Mouse (Mus musculus) spleen, adult 2 months (tissue): ENCODE measurements around the gene Snx29. TPM values are rescaled to one million over a fixed set of nuclear protein-coding genes. Genes with fewer than 3 reads are reported as not detected.

Source experiments
- DNase-seq, 2 experiments: peaks; one replicate each; pipeline versions ENCODE4 v3.0.0 to v3.0.0-alpha.2; 2012 to 2021; ENCODE audit warnings: low spot score in 2 of 2, low read depth in 1 of 2
- H3K27ac ChIP-seq: fragments of 200-500 bp; 2 replicates; pipeline ENCODE4 v1.5.1; 2012; ENCODE audit warnings: low read length, inconsistent platforms; ENCODE audit not compliant: insufficient read depth
- H3K27me3 ChIP-seq: fragments of 200-500 bp; 2 replicates; pipeline ENCODE4 v1.6.1; 2012; ENCODE audit warnings: mild to moderate bottlenecking, moderate library complexity, low read length, inconsistent platforms; ENCODE audit not compliant: control insufficient read depth, insufficient read depth
- H3K36me3 ChIP-seq: fragments of 200-500 bp; 2 replicates; pipeline ENCODE4 v1.6.1; 2012; ENCODE audit warnings: mild to moderate bottlenecking, low read length, inconsistent platforms; ENCODE audit not compliant: control insufficient read depth, insufficient read depth
- H3K4me1 ChIP-seq: fragments of 200-500 bp; 2 replicates; pipeline ENCODE4 v1.6.1; 2011; ENCODE audit warnings: inconsistent platforms; ENCODE audit not compliant: control insufficient read depth, insufficient read depth, insufficient read length
- H3K4me3 ChIP-seq: fragments of 200-500 bp; 2 replicates; pipeline ENCODE4 v1.5.1; 2011; ENCODE audit warnings: mild to moderate bottlenecking, inconsistent platforms; ENCODE audit not compliant: insufficient read depth, insufficient read length; ENCODE audit errors: extremely low read depth
- CTCF ChIP-seq: fragments of 200-500 bp; IDR thresholded peaks from 2 replicates; pipeline ENCODE4 v1.5.1; 2011; ENCODE audit warnings: mild to moderate bottlenecking, inconsistent platforms; ENCODE audit not compliant: insufficient read depth, insufficient read length, insufficient replicate concordance; ENCODE audit errors: extremely low read depth
- POLR2A ChIP-seq: fragments of 200-500 bp; IDR thresholded peaks from 2 replicates; pipeline ENCODE4 v1.6.1; 2011; ENCODE audit warnings: low read depth, low read length, inconsistent platforms
- WGBS: fragments of 180-500 bp; shearing (Covaris S2); methylation state at CpG from one replicate; pipeline ENCODE4 v1.1.7; 2018; 5-methylcytosine and 5-hydroxymethylcytosine counted together
- polyA plus RNA-seq: library from polyadenylated mRNA; depleted of rRNA; stranded (reverse); fragments of >200 nt; gene quantifications from 2 replicates; pipeline ENCODE4 v1.2.3, GENCODE M21; 2012

Gene Snx29
- polyA plus RNA-seq, 1 experiment, result 13.6 TPM

DNA sequence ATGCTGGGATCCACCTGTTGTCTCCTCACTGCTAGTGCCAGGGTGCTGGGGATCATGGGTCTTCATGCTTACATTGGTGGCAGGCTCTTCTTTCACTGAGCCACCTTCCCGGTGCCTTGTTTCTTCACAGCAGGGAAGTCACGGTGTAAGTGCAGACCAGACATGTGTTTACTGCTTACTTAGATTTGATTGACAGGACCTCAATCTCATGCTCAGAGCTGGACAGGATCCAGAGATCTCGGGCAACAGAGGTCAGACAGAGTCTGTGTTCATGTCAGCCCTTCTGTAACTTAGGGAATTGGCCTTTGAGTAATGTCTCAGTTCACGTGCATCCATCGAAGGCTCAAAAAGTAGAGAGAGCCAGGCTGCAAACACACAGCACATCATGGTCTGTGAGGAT is 381.4 kb downstream of the Snx29 start:
- Histone ChIP-seq H3K4me3 (no peak overlapping the region), H3K27me3 (no peaks in the 10 kb centered on the region), H3K27ac (no peak overlapping the region), H3K36me3 (no peaks in the 10 kb centered on the region; the same call in 1 of the 2 replicates), H3K4me1 (peaks cover 9% of the 10 kb centered on the region; the same call in 1 of the 2 replicates)
- TF ChIP-seq POLR2A, result no peak
- no peak for TF ChIP-seq CTCF
- 86% methylated on average over 5 of the region's 5 CpGs for WGBS
- no peak for DNase-seq

DNA sequence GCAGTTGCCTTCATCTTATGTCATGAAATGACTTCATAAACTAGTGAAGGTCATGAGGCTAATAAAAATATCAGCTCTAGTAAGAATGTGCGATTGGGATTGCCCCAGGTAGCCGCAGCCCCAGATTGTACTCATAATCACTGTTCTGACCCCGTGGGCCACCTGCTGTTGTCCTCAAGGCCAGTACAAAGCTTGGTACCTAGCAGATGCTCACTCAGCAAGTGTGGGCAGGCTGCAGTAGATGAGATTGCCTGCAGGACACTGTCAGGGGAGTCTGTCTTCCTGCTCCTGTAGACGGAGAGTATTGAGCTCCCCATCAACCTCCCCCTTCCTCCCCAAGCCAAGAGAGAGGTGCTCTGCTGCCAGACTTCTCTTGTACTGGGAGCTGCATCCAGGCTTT is 382.7 kb downstream of the Snx29 start:
- WGBS, result 92% methylated on average over 4 of the region's 4 CpGs
- no peak for DNase-seq
- no peak overlapping the region for H3K4me3 ChIP-seq

DNA sequence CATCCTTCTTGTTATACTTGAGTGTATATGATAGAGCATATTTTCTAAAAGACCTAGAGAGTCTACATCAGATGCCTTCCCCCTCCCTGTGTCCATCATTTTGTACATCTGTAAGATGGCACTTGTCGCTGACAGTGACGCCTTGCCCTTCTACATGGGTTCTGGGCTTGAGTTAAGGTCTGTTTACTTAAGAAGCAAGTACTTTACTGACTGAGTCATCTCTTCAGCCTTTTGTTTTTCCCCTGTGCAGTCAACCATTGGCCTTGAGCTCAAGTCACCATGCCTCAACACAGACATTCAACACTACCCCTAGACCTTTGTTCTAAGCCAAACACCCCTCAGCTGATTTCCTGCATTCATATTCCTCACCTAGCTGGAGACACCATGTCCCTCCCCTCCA is 385.4 kb downstream of the Snx29 start:
- 91% methylated on average over 2 of the region's 2 CpGs for WGBS
- Histone ChIP-seq H3K36me3 (no peaks in the 10 kb centered on the region), H3K27me3 (no peaks in the 10 kb centered on the region), H3K4me3 (no peak overlapping the region), H3K4me1 (peaks cover 16% of the 10 kb centered on the region; the same call in 1 of the 2 replicates), H3K27ac (no peak overlapping the region)
- no peak for DNase-seq
- no peak for TF ChIP-seq POLR2A
- TF ChIP-seq CTCF, result no peak

More for the DNA sequence above, 382.7 kb downstream of the Snx29 start:
- no peaks in the 10 kb centered on the region for H3K36me3 ChIP-seq
- H3K27me3 ChIP-seq, result no peaks in the 10 kb centered on the region
- H3K4me1 ChIP-seq, result peaks cover 16% of the 10 kb centered on the region; the same call in 1 of the 2 replicates
- TF ChIP-seq POLR2A, result no peak
- TF ChIP-seq CTCF, result no peak
- no peak overlapping the region for H3K27ac ChIP-seq

DNA sequence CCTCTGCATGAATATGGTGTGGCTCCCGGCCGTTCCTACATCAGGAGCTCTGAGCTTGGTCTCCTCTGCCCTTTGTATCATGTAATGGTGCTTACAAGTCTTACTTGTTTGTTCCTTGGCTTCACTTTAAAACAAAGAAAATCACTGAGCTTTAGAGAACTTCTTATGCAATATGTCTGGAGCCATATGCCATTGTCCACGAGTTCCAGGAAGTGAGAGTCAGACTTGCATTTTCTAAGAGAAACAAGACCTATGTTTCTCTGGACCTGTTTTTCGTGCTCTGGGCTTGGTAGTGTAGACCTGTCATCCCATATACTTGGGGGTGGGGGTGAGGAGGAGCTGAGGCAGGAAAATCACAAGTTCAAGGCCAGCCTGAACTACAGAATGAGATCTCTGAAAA is 386.7 kb downstream of the Snx29 start:
- Histone ChIP-seq H3K4me1 (peaks cover 16% of the 10 kb centered on the region; the same call in 1 of the 2 replicates), H3K4me3 (no peak overlapping the region), H3K27ac (peak overlapping the region; percentile 26; the same call in 1 of the 2 replicates), H3K27me3 (no peaks in the 10 kb centered on the region), H3K36me3 (no peaks in the 10 kb centered on the region)
- no peak for DNase-seq
- WGBS, result 74% methylated on average over 4 of the region's 4 CpGs
- TF ChIP-seq CTCF (no peak), POLR2A (no peak)

DNA sequence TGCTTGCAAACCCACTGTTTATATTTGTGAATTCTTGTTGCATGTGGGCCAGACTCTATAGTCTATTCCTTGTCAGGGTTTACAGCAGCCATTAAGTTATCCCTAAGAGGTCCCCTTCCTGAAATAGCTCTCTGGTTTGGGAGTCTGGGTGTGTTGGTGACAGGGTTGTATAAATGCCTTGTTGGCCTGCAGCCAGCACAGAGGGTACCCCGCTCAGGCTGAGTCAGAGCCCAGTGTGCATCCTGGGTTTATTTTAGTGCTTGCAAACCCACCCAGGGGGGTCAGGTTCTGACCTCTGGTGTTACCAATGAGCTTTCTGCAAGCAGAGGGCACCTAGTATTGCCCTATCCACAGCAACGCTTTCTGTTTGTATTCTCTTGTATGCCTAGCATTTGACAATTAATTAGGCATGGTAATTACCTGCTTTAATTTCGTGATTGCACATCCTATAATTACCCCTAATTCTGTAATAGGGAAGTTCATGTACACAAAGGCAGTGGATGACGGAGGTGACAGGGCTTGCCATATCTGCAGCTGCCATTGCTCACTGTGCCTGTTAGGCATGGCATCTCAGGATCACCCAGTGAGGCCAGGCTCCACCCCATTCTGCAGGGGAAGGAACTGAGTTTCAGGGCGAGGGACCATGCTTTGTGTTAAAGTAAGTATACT is 387.4 kb downstream of the Snx29 start:
- H3K36me3 ChIP-seq, result no peaks in the 10 kb centered on the region
- peaks cover 16% of the 10 kb centered on the region; the same call in 1 of the 2 replicates for H3K4me1 ChIP-seq
- H3K27ac ChIP-seq, result no peak overlapping the region
- WGBS, result 75% methylated on average over 5 of the region's 5 CpGs
- DNase-seq, result no peak
- no peaks in the 10 kb centered on the region for H3K27me3 ChIP-seq
- no peak for TF ChIP-seq CTCF
- TF ChIP-seq POLR2A, result no peak
- H3K4me3 ChIP-seq, result no peak overlapping the region

DNA sequence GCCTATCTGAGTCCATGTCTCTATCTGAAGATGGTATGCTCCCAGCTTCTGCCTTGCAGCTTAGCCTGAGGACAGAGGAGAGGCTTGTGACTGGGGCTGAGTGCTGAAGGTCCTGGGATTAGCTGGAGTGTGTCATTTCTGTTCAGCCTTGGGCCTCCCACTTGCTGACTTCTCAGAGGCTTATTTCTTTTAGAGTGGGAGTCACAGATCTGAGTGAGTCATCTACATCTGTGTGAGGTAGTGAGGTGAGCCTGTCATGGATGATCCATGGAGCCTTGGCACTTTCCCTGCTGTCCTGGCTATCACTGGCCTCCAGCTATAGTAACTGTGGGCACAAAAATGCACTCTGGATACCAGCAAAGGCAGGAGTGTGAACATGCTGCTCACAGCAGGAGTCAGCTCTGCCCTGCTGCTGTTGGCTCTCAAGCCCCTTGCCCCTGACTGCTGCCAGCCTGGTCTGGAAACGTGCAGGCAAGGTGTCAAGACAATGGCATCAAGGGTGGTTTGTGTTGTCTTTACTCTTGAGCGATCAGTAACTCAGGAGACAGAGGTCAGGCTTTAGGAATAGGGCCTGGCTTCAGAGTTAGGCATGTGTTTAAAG is 390.7 kb downstream of the Snx29 start:
- H3K27ac ChIP-seq, result no peak overlapping the region
- TF ChIP-seq CTCF (no peak), POLR2A (no peak)
- H3K27me3 ChIP-seq, result no peaks in the 10 kb centered on the region
- WGBS, result 88% methylated on average over 2 of the region's 2 CpGs
- H3K36me3 ChIP-seq, result peaks cover 2% of the 10 kb centered on the region; the same call in 1 of the 2 replicates
- DNase-seq, result no peak
- peaks cover 11% of the 10 kb centered on the region; the same call in 1 of the 2 replicates for H3K4me1 ChIP-seq
- H3K4me3 ChIP-seq, result no peak overlapping the region

DNA sequence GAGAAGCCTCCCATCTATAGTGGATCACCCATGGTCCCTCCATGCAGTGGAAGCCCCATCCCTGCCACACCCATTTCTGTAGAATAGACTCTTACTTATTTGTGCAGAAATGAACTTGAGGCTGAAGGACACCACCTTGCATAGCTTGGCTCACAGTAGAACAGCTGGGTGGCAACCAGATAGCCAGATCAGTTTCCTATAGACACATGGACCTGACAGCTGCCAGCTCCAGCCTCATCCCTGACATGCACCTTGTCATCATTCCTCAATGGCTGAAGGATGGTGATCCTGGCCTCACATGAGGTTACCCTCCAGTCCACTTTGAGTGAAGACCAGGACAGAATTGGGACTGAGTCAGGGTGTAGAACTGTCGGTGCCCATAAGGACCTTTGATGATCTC is 394.2 kb downstream of the Snx29 start:
- no peak for TF ChIP-seq POLR2A
- no peak for TF ChIP-seq CTCF
- WGBS, result 93% methylated on average over 1 of the region's 1 CpGs
- Histone ChIP-seq H3K4me1 (no peaks in the 10 kb centered on the region), H3K4me3 (no peak overlapping the region), H3K36me3 (peaks cover 5% of the 10 kb centered on the region), H3K27ac (no peak overlapping the region), H3K27me3 (no peaks in the 10 kb centered on the region)
- no peak for DNase-seq
